Mouse (Mus musculus): Measurements from ENCODE around the gene Tmem107.

The Tmem107 gene

GRCm38 (mm10) chr11:69074776-69075069 is 4.1 kb downstream of the Tmem107 start:
- no peak for DNase-seq (ENCODE audit: low spot score)

DNA sequence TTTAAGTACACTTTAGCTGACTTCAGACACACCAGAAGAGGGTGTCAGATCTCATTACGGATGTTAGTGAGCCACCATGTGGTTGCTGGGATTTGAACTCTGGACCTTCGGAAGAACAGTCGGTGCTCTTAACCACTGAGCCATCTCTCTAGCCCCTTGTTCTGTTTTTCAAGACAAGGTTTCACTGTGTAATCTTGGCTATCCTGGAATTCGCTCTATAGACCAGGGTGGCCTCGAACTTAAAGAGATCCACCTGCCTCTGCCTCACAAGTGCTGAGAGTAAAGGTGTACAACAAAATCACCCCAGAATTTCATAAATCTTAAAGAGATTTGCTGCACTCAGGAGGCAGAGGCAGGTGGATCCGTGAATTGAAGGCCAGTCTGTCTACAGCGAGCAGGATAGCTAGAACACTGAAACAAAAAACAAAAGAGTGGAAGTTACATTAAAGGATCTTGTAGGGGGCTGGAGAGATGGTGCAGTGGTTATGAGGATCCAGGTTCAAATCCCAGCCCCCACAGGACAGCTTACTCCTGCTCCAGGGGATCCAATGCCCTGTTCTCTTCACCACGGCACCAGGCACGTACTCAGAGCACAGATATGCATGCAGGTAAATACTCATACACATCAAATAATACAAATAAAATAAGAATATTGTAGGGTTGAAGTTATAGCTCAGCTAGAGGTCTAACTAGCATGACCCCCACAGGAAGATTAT is 5.3 kb downstream of the Tmem107 start:
- DNase-seq (ENCODE audit: low spot score): no peak

- DNase-seq (ENCODE audit: low spot score): no peak
Measured at GRCm38 (mm10) chr11:69076572-69076971, 6.0 kb downstream of the Tmem107 start.

GRCm38 (mm10) chr11:69077316-69077715 is 6.7 kb downstream of the Tmem107 start:
- no peak for DNase-seq (ENCODE audit: low spot score)

DNA sequence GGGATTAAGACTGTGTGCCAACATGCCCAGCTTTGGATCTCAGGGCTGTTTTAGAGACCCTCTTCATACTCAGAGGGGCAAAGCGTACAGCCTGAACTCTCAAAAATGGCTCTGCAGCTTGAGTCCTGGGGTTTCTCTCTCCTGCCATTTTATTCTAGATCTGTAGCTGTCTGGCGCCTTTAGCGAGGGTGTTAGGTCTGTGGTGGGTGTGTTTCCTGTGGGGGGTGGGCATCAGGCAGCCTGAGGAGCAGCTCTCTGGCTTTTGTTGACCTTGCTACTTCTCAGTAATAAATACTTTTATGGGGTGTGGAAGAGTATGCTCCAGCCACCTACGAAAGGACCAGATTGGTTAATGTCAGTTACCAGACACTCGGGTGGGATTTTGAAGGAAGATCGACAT is 7.4 kb downstream of the Tmem107 start:
- no peak for DNase-seq (ENCODE audit: low spot score)

- DNase-seq (ENCODE audit: low spot score): no peak
Measured at GRCm38 (mm10) chr11:69078805-69079438, 8.3 kb downstream of the Tmem107 start.

DNA sequence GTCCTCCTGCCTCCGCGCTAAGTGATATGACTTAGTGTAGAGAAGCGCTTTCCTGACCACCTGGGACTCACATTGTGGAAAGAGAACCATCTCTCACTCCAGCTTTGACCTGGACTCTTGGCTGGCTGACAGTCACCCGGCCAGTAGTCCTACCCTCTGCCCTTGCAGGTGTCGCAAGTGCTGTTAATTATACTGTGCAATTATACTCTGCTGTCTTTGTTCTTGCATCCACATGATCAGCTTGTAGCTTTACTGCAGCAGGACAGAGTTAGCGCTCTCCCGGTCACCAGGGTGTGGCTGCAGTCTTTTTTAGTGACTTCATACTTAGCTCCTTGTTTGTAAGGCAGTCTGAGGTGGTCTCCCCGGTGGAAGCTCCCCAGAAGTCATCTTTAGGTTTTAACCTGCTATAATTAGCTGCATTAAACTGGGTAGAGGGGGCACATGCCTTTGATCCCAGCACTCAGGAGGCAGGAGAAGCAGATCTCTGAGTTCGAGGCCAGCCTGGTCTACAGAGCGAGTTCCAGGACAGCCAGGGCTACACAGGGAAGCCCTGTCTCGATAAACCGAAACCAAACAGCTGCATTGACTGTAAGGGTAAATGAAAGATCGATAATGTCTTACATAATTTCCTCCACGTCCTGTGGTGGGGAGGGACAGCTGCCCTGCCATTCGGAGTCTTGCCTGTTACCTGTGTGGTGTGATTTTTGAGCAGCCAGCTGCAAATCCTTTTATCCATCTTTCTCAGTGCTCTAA is 9.7 kb downstream of the Tmem107 start:
- no peak for DNase-seq (ENCODE audit: low spot score)

GRCm38 (mm10) chr11:69080855-69081222 is 10.2 kb downstream of the Tmem107 start:
- no peak for DNase-seq (ENCODE audit: low spot score)

DNA sequence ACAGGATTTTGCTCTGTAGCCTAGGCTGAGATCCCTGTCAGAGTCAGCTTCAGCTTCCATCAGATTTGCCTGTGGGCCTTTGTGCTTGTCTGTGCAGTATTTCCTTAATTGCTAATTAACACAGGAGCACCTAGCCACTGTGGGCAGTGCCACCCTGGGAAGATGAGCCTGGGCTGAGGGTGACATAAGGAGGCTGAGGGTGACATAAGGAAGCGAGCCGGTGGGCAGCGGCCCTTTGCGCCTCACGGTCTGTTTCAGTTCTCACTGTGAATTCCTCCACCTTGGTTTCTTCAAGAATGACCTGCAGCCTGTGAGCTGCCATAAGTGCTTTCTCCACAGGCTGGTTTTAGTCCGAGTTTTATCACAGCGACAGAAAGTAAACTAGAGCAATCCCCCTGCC is 11.0 kb downstream of the Tmem107 start:
- DNase-seq (ENCODE audit: low spot score): no peak

GRCm38 (mm10) chr11:69085608-69086007 is 15.0 kb downstream of the Tmem107 start:
- no peak for DNase-seq (ENCODE audit: low spot score)

DNA sequence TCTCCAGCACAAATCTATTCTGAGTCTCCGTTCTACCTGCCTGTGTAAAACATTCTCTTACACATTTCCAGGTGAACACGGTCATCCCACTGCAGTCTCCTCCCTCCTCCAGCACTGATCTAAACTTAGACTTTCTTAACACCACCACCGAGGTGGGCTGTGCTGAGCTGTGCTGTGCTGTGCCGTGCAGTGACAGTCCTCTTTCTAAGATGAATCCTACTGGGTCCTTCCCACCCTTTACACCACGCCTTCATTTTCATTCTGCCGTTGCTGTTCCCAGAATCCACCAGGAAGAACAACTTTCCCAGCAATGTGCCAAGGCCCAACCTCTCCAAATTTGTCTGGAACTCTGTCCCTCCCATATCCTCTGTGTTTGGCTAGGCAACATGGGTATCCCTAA is 15.8 kb downstream of the Tmem107 start:
- no peak for DNase-seq (ENCODE audit: low spot score)

DNA sequence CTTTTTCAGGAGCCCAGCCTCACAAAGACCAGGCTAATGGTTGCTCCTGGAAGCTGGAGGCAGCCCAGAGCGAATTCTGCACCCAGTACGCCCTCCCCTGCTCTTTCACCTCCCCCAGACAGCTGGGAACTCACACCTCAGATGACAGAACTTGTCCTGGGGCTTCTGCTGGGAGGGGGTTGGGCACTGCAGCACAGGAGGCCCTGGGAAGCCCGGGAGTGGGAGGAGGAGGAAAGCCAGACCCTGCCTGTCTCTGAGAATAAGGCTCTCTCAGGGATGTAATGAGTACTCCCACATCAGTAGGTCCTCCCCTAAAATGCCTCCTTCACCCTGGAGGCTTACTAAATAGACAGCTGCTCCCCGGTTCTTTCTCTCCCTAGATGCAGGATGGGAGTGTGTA is 16.5 kb downstream of the Tmem107 start:
- DNase-seq (ENCODE audit: low spot score): no peak

DNA sequence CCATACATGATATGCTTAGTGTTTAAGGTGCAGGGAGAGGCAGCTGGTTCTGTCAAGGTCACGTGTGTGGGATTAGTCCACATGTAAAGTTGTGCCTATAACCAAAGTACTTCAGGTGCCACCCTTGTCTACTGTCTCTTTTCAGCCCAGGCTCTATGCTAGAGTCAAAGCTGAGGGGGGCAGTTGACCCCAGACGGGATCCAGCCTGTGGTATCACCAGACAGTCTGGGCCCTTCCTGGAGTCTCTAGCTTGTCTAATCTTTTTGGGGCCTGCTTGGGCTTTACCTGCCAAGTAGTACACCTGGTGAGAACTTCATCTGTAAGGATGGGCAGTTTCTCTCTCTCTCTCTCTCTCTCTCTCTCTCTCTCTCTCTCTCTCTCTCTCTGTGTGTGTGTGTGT is 17.0 kb downstream of the Tmem107 start:
- no peak for DNase-seq (ENCODE audit: low spot score)

GRCm38 (mm10) chr11:69088103-69088855 is 17.7 kb downstream of the Tmem107 start, which contains the start of gene Vamp2:
Gene Vamp2 (plus strand): TSS chr11:69088490.
- peak; percentile 84 for DNase-seq (ENCODE audit: low spot score)

DNA sequence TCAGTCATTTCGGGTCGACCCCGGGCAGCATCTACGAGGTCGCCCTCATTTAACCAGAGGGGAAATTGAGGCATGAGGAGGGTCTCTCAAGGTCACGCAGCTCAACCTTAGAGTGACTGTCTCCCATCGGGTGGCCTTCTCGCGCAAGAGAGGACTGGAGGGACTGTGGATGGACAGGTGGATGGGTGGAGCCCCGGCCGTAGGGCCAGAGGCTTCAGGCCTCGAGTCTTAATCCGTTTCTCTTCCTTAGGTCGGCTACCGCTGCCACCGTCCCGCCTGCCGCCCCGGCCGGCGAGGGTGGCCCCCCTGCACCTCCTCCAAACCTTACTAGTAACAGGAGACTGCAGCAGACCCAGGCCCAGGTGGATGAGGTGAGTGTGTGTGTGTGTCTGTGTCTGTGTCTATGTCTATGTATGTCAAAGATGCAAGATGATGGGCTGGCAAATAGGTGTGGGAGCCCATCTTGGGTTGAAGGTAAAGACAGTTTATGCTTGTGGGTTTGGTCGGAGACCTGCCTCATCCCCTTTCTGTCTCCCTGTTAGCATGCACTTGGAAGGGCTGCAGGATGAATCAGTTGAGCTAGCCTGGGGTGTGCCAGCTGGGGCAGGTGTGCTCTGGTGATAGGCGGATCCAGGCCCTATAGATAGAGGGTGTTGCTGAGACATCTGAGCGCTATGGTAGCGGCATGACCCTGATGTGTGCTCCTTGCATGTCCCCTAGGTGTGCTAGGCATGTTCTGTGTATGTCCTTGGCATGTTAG is 18.4 kb downstream of the Tmem107 start:
- DNase-seq (ENCODE audit: low spot score): peak; percentile 39

DNA sequence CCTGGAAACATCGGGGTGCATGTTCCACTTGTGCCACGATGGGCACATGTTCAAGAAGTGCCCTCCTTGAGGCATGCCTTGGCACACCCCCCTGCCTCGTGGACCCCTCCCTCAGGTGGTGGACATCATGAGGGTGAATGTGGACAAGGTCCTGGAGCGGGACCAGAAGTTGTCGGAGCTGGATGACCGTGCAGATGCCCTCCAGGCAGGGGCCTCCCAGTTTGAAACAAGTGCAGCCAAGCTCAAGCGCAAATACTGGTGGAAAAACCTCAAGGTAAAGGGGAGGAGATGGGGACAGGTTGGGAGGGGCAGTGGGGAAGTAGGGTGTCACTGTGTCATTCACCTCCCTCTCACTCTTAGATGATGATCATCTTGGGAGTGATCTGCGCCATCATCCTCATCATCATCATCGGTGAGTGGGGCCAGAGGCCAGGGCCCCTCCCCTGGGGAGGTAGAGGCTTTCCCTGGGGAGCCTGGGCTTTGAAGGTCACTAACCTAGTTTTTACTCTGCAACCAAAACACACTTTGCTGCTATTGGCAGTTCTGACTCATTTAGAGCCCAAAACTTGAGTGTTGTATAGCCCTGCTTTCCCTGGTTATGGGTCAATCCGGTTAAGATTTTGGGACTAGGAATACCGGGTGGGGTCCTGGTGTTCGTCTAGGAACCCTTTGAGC is 19.1 kb downstream of the Tmem107 start:
- no peak for DNase-seq (ENCODE audit: low spot score)

DNA sequence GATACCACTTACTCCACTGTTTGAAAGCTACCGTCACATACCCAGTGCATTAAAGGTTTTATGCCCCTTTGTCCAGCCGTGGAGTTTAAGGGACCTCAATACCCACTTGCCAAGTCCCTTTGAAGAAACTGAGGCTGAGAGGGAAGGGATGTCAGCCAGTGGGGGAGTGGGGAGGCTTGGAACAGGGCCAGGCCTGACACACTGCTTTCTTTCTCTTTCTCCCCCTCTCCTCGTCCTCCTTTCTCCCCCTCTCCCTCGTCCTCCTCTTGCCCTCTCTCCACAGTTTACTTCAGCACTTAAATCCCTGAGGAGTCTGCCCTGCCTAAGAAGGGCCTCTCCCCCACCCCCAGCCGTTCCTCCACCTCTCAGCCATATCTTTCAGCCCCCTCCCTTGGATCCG is 19.8 kb downstream of the Tmem107 start:
- no peak for DNase-seq (ENCODE audit: low spot score)

GRCm38 (mm10) chr11:69091566-69092385 is 21.2 kb downstream of the Tmem107 start:
- no peak for DNase-seq (ENCODE audit: low spot score)

DNA sequence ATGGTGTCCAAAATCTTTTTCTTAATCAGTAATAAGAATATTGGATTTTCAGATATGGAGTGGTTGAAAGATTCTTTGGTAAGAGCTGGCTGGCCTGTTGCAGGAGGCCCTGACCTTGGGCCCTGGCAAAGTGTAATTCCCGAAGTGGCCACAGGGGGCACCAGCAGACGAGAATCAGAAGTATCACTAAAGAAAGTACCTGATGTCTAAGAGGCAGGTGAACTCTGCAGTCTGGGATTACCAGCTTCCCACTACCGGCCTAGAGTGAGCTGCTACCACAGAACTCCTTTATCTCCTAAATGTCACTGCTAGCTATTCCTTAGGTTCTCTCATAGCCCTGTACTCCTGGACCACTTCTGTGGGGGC is 21.8 kb downstream of the Tmem107 start:
- peak; percentile 86 for DNase-seq (ENCODE audit: low spot score)

GRCm38 (mm10) chr11:69092871-69093270 is 22.3 kb downstream of the Tmem107 start:
- DNase-seq (ENCODE audit: low spot score): no peak
